ENCODE assay signal across 13 mouse cellular contexts in genomic region chr7:141585881-141586280, GRCm38 (mm10). TPM values are rescaled to one million over a fixed set of nuclear protein-coding genes. Genes with fewer than 3 reads are reported as not detected.
DNase-seq lines count a peak whose midpoint lies in the region; ATAC-seq and TF ChIP-seq lines count a peak whose summit lies in the region.
"Had no signal": no experiment of that assay in that cellular context is flagged by ENCODE, and none has a peak within 500 bp of the region (broad histone marks: within the 10 kb centered on the region; RNA-seq: fewer than 3 reads in every experiment).

No protein-coding gene starts in this region.

- H3K4me2 ChIP-seq in forebrain, embryonic 12.5 days, result no peak overlapping the region
- no peak overlapping the region for H3K4me2 ChIP-seq in midbrain, embryonic 14.5 days (ENCODE audit: low read length)
- H3K4me2 ChIP-seq in liver, embryonic 14.5 days (ENCODE audit: low read depth), result peak overlapping the region; percentile 72
- H3K4me2 ChIP-seq in stomach, embryonic 16.5 days (ENCODE audit: low read depth, low read length), result no peak overlapping the region
- H3K4me2 ChIP-seq: embryonic facial prominence, embryonic 12.5 days; heart, embryonic 13.5 days; kidney, embryonic 15.5 days had no signal

- TF ChIP-seq CTCF in liver, embryonic 14.5 days (IDR thresholded peaks at IDR 0.05; ENCODE audit: low read depth), result peak; percentile 34; the same call in 1 of the 2 replicates

- H3K9ac ChIP-seq in forebrain, embryonic 12.5 days, result no peak overlapping the region
- H3K9ac ChIP-seq in midbrain, embryonic 14.5 days (replicated peaks; ENCODE audit: low read length), result no peak overlapping the region
- H3K9ac ChIP-seq in liver, embryonic 14.5 days (replicated peaks), result peak overlapping the region; percentile 79
- no peak overlapping the region for H3K9ac ChIP-seq in stomach, embryonic 16.5 days (ENCODE audit: low read length)
- H3K9ac ChIP-seq: embryonic facial prominence, embryonic 12.5 days; heart, embryonic 13.5 days; kidney, embryonic 15.5 days had no signal

- H3K27me3 ChIP-seq in forebrain, embryonic 10.5 days (ENCODE audit: poor library complexity, severe bottlenecking), result no peaks in the 10 kb centered on the region
- no peaks in the 10 kb centered on the region for H3K27me3 ChIP-seq in forebrain, embryonic 12.5 days
- no peaks in the 10 kb centered on the region for H3K27me3 ChIP-seq in midbrain, embryonic 10.5 days (ENCODE audit: low read depth, poor library complexity, severe bottlenecking)
- H3K27me3 ChIP-seq in midbrain, embryonic 14.5 days (ENCODE audit: control insufficient read depth, insufficient read depth, low read length), result no peaks in the 10 kb centered on the region
- H3K27me3 ChIP-seq in liver, embryonic 14.5 days (ENCODE audit: control insufficient read depth, insufficient read depth, low read length), result no peaks in the 10 kb centered on the region
- no peaks in the 10 kb centered on the region for H3K27me3 ChIP-seq in stomach, embryonic 16.5 days (ENCODE audit: control insufficient read depth, insufficient read depth, low read length)
- H3K27me3 ChIP-seq: embryonic facial prominence, embryonic 12.5 days; heart, embryonic 13.5 days; kidney, embryonic 15.5 days had no signal

- H3K4me1 ChIP-seq in forebrain, embryonic 10.5 days, result no peaks in the 10 kb centered on the region
- H3K4me1 ChIP-seq in forebrain, embryonic 12.5 days, result no peaks in the 10 kb centered on the region
- no peaks in the 10 kb centered on the region for H3K4me1 ChIP-seq in midbrain, embryonic 10.5 days
- H3K4me1 ChIP-seq in midbrain, embryonic 14.5 days (ENCODE audit: control insufficient read depth, insufficient read depth, low read length), result no peaks in the 10 kb centered on the region
- peaks cover 48 to 53% of the 10 kb centered on the region in 2 experiments for H3K4me1 ChIP-seq in liver, embryonic 14.5 days (replicated peaks; ENCODE audit: control insufficient read depth in 2 of 2, insufficient read depth in 2 of 2, low read length in 1 of 2)
- peaks cover 4% of the 10 kb centered on the region; the same call in 1 of the 2 replicates for H3K4me1 ChIP-seq in stomach, embryonic 16.5 days (ENCODE audit: control insufficient read depth, insufficient read depth, low read length)
- H3K4me1 ChIP-seq: embryonic facial prominence, embryonic 12.5 days had no signal

- no peak for TF ChIP-seq EP300 in liver, embryonic 14.5 days (IDR thresholded peaks at IDR 0.05; ENCODE audit: low read depth)

- no peak for DNase-seq in forebrain, embryonic 10.5 days (ENCODE audit: extremely low spot score, low spot score)
- no peak for DNase-seq in midbrain, embryonic 10.5 days (ENCODE audit: low spot score)
- DNase-seq in midbrain, embryonic 14.5 days, result no peak
- peak in 1 of 3 experiments; percentile 38 for DNase-seq in liver, embryonic 14.5 days (ENCODE audit: low read depth in 3 of 3, low spot score in 3 of 3)
- DNase-seq in ovary, adult 18-20 months (ENCODE audit: low spot score), result no peak
- DNase-seq in adrenal gland, postnatal 36 days, result no peak
- DNase-seq: cerebellum, adult 11-12 months; gastrocnemius, postnatal 25 days had no signal

- no peaks in the 10 kb centered on the region for H3K9me3 ChIP-seq in forebrain, embryonic 10.5 days
- no peaks in the 10 kb centered on the region for H3K9me3 ChIP-seq in forebrain, embryonic 12.5 days
- H3K9me3 ChIP-seq in midbrain, embryonic 10.5 days (replicated peaks), result no peaks in the 10 kb centered on the region
- H3K9me3 ChIP-seq in midbrain, embryonic 14.5 days (ENCODE audit: control insufficient read depth, low read length), result no peaks in the 10 kb centered on the region
- H3K9me3 ChIP-seq in liver, embryonic 14.5 days (ENCODE audit: control insufficient read depth, low read length), result no peaks in the 10 kb centered on the region
- H3K9me3 ChIP-seq in stomach, embryonic 16.5 days (replicated peaks; ENCODE audit: control insufficient read depth, low read length), result no peaks in the 10 kb centered on the region
- H3K9me3 ChIP-seq: embryonic facial prominence, embryonic 12.5 days; heart, embryonic 13.5 days; kidney, embryonic 15.5 days had no signal

- ATAC-seq in forebrain, embryonic 12.5 days (ENCODE audit: low FRiP score), result no peak
- no peak for ATAC-seq in midbrain, embryonic 14.5 days (ENCODE audit: low FRiP score, low TSS enrichment)
- peak; percentile 71 for ATAC-seq in liver, embryonic 14.5 days (ENCODE audit: insufficient read depth)
- ATAC-seq in stomach, embryonic 16.5 days (ENCODE audit: insufficient read depth, low FRiP score), result no peak

- H3K4me3 ChIP-seq in forebrain, embryonic 10.5 days, result no peak overlapping the region
- H3K4me3 ChIP-seq in forebrain, embryonic 12.5 days (replicated peaks), result no peak overlapping the region
- no peak overlapping the region for H3K4me3 ChIP-seq in midbrain, embryonic 10.5 days
- H3K4me3 ChIP-seq in midbrain, embryonic 14.5 days (replicated peaks; ENCODE audit: low read depth, low read length), result no peak overlapping the region
- peak overlapping the region; percentile 38 to 41 for H3K4me3 ChIP-seq in liver, embryonic 14.5 days (ENCODE audit: insufficient read depth in 1 of 2, low read depth in 2 of 2, low read length in 2 of 2)
- no peak overlapping the region for H3K4me3 ChIP-seq in stomach, embryonic 16.5 days (replicated peaks; ENCODE audit: low read length)
- H3K4me3 ChIP-seq: embryonic facial prominence, embryonic 12.5 days; heart, embryonic 13.5 days; kidney, embryonic 15.5 days had no signal

- peaks cover 45% of the 10 kb centered on the region for H3K36me3 ChIP-seq in forebrain, embryonic 10.5 days (replicated peaks)
- H3K36me3 ChIP-seq in forebrain, embryonic 12.5 days (replicated peaks), result peaks cover 18% of the 10 kb centered on the region
- H3K36me3 ChIP-seq in midbrain, embryonic 10.5 days, result peaks cover 29% of the 10 kb centered on the region
- H3K36me3 ChIP-seq in midbrain, embryonic 14.5 days (ENCODE audit: control insufficient read depth, insufficient read depth, low read length), result peaks cover 18% of the 10 kb centered on the region
- peaks cover 29% of the 10 kb centered on the region for H3K36me3 ChIP-seq in liver, embryonic 14.5 days (replicated peaks; ENCODE audit: control insufficient read depth, insufficient read depth, low read depth)
- H3K36me3 ChIP-seq in stomach, embryonic 16.5 days (ENCODE audit: control insufficient read depth, insufficient read depth, low read length), result peaks cover 5% of the 10 kb centered on the region; the same call in 1 of the 2 replicates

- peak overlapping the region; percentile 66 for H3K27ac ChIP-seq in forebrain, embryonic 10.5 days
- no peak overlapping the region for H3K27ac ChIP-seq in forebrain, embryonic 12.5 days
- 0 out of 2 replicates have a peak overlapping the region, but pooled peaks have one; percentile 49 for H3K27ac ChIP-seq in midbrain, embryonic 10.5 days (replicated peaks)
- no peak overlapping the region for H3K27ac ChIP-seq in midbrain, embryonic 14.5 days (replicated peaks; ENCODE audit: low read depth, low read length)
- peak overlapping the region; percentile 98 for H3K27ac ChIP-seq in liver, embryonic 14.5 days
- H3K27ac ChIP-seq in stomach, embryonic 16.5 days (ENCODE audit: low read length), result peak overlapping the region; percentile 39
- H3K27ac ChIP-seq: embryonic facial prominence, embryonic 12.5 days; heart, embryonic 13.5 days; kidney, embryonic 15.5 days had no signal

- 77% methylated on average over 1 of the region's 1 CpGs for WGBS in forebrain, embryonic 10.5 days
- 93% methylated on average over 1 of the region's 1 CpGs for WGBS in forebrain, embryonic 12.5 days
- WGBS in midbrain, embryonic 10.5 days, result 79% methylated on average over 1 of the region's 1 CpGs
- 83% methylated on average over 1 of the region's 1 CpGs for WGBS in midbrain, embryonic 14.5 days
- 23% methylated on average over 1 of the region's 1 CpGs for WGBS in liver, embryonic 14.5 days (ENCODE audit: insufficient replicate concordance)
- WGBS in stomach, embryonic 16.5 days, result 82% methylated on average over 1 of the region's 1 CpGs

RNA-seq across cellular contexts. Expression of gene Ap2a2, which starts 23.9 kb away (rescaled TPM):
- 104 and 105 TPM in 2 replicates for polyA plus RNA-seq in forebrain, embryonic 10.5 days (2016; fragmentation: Nextera tagmentation; extraction: Ambion mirVana)
- polyA plus RNA-seq in forebrain, embryonic 12.5 days (2016; fragmentation: Nextera tagmentation; extraction: Ambion mirVana), result 106 and 112 TPM in 2 replicates
- polyA plus RNA-seq in midbrain, embryonic 10.5 days (2016; fragmentation: Nextera tagmentation; extraction: Ambion mirVana), result 104 and 112 TPM in 2 replicates
- 95.4 and 103 TPM in 2 replicates for polyA plus RNA-seq in midbrain, embryonic 14.5 days (2014; fragmentation: Nextera tagmentation; extraction: Ambion mirVana)
- 19.8 and 21.0 TPM in 2 replicates for polyA plus RNA-seq in liver, embryonic 14.5 days (2012; rRNA removed)
- polyA plus RNA-seq in liver, embryonic 14.5 days (2014; fragmentation: Nextera tagmentation; extraction: Ambion mirVana), result 43.2 and 51.2 TPM in 2 replicates
- 86.0 and 91.0 TPM in 2 replicates for polyA plus RNA-seq in stomach, embryonic 16.5 days (2015; fragmentation: Nextera tagmentation; extraction: Ambion mirVana)
- 10 to 100 TPM; 57.5 to 75.9 TPM for total RNA-seq in adrenal gland, postnatal 36 days (2021)

RNA-seq across cellular contexts. Expression of gene Chid1, which starts 46.2 kb away (rescaled TPM):
- 24.8 and 25.4 TPM in 2 replicates for polyA plus RNA-seq in forebrain, embryonic 10.5 days (2016; fragmentation: Nextera tagmentation; extraction: Ambion mirVana)
- 24.0 and 24.2 TPM in 2 replicates for polyA plus RNA-seq in forebrain, embryonic 12.5 days (2016; fragmentation: Nextera tagmentation; extraction: Ambion mirVana)
- 25.0 and 29.4 TPM in 2 replicates for polyA plus RNA-seq in midbrain, embryonic 10.5 days (2016; fragmentation: Nextera tagmentation; extraction: Ambion mirVana)
- 37.9 and 40.2 TPM in 2 replicates for polyA plus RNA-seq in midbrain, embryonic 14.5 days (2014; fragmentation: Nextera tagmentation; extraction: Ambion mirVana)
- polyA plus RNA-seq in liver, embryonic 14.5 days (2012; rRNA removed), result 6.3 and 12.1 TPM in 2 replicates
- 23.0 and 24.2 TPM in 2 replicates for polyA plus RNA-seq in liver, embryonic 14.5 days (2014; fragmentation: Nextera tagmentation; extraction: Ambion mirVana)
- polyA plus RNA-seq in stomach, embryonic 16.5 days (2015; fragmentation: Nextera tagmentation; extraction: Ambion mirVana), result 54.0 and 60.5 TPM in 2 replicates
- total RNA-seq in adrenal gland, postnatal 36 days (2021), result 10 to 100 TPM; 57.4 to 58.5 TPM

Comparison
In these comparisons a context has a peak if more than half of its experiments do, and no peak if none do; other contexts are left out.
1. H3K27ac ChIP-seq: peak in forebrain, embryonic 10.5 days (single experiment), midbrain, embryonic 10.5 days (single experiment), liver, embryonic 14.5 days (single experiment) and stomach, embryonic 16.5 days (single experiment); none in forebrain, embryonic 12.5 days (single experiment) and midbrain, embryonic 14.5 days (single experiment).
2. H3K4me3 ChIP-seq: peak in liver, embryonic 14.5 days (2 of 2); none in forebrain, embryonic 10.5 days (single experiment), forebrain, embryonic 12.5 days (single experiment), midbrain, embryonic 10.5 days (single experiment), midbrain, embryonic 14.5 days (single experiment) and stomach, embryonic 16.5 days (single experiment).